Mouse (Mus musculus): ENCODE measurements around the gene Pacrg. TPM values are rescaled to one million over a fixed set of nuclear protein-coding genes. Genes with fewer than 3 reads are reported as not detected.
A peak's percentile ranks its signal among the peaks of the same experiment; 100 is the strongest.

Pacrg gene
- polyA plus RNA-seq, 1 experiment = 264 TPM

GRCm38 (mm10) chr17:10398871-10399270 is 441.2 kb downstream of the Pacrg start:
- Histone ChIP-seq H3K36me3 (ENCODE audit: control insufficient read depth, insufficient read depth, low read length) (no peaks in the 10 kb centered on the region), H3K4me3 (ENCODE audit: control insufficient read depth, low read depth, low read length) (no peak overlapping the region), H3K27ac (ENCODE audit: control insufficient read depth, insufficient read depth, low read depth, low read length) (no peak overlapping the region), H3K4me1 (ENCODE audit: control insufficient read depth, insufficient read depth, low read length) (no peaks in the 10 kb centered on the region), H3K27me3 (ENCODE audit: control insufficient read depth, insufficient read depth, low read length) (no peaks in the 10 kb centered on the region)
- TF ChIP-seq CTCF (IDR thresholded peaks at IDR 0.05; ENCODE audit: control insufficient read depth, insufficient read depth, insufficient replicate concordance, low read depth, low read length) = no peak

GRCm38 (mm10) chr17:10397924-10398627 is 442.0 kb downstream of the Pacrg start:
- Histone ChIP-seq H3K4me1 (ENCODE audit: control insufficient read depth, insufficient read depth, low read length) (no peaks in the 10 kb centered on the region), H3K36me3 (ENCODE audit: control insufficient read depth, insufficient read depth, low read length) (no peaks in the 10 kb centered on the region), H3K4me3 (ENCODE audit: control insufficient read depth, low read depth, low read length) (no peak overlapping the region), H3K27me3 (ENCODE audit: control insufficient read depth, insufficient read depth, low read length) (no peaks in the 10 kb centered on the region), H3K27ac (ENCODE audit: control insufficient read depth, insufficient read depth, low read depth, low read length) (no peak overlapping the region)
- TF ChIP-seq CTCF (IDR thresholded peaks at IDR 0.05; ENCODE audit: control insufficient read depth, insufficient read depth, insufficient replicate concordance, low read depth, low read length) = no peak
- TF ChIP-seq POLR2A (IDR thresholded peaks at IDR 0.05; ENCODE audit: control insufficient read depth, low read depth, low read length) = no peak

- Histone ChIP-seq H3K4me3 (ENCODE audit: control insufficient read depth, low read depth, low read length) (no peak overlapping the region), H3K36me3 (ENCODE audit: control insufficient read depth, insufficient read depth, low read length) (no peaks in the 10 kb centered on the region), H3K27me3 (ENCODE audit: control insufficient read depth, insufficient read depth, low read length) (no peaks in the 10 kb centered on the region), H3K27ac (ENCODE audit: control insufficient read depth, insufficient read depth, low read depth, low read length) (no peak overlapping the region), H3K4me1 (ENCODE audit: control insufficient read depth, insufficient read depth, low read length) (no peaks in the 10 kb centered on the region)
- TF ChIP-seq POLR2A (IDR thresholded peaks at IDR 0.05; ENCODE audit: control insufficient read depth, low read depth, low read length) (no peak), CTCF (IDR thresholded peaks at IDR 0.05; ENCODE audit: control insufficient read depth, insufficient read depth, insufficient replicate concordance, low read depth, low read length) (no peak)
These were observed 442.8 kb downstream of the Pacrg start for GRCm38 (mm10) chr17:10397336-10397735.

- H3K27me3 ChIP-seq (ENCODE audit: control insufficient read depth, insufficient read depth, low read length) = no peaks in the 10 kb centered on the region
- no peaks in the 10 kb centered on the region for H3K36me3 ChIP-seq (ENCODE audit: control insufficient read depth, insufficient read depth, low read length)
- no peak overlapping the region for H3K27ac ChIP-seq (ENCODE audit: control insufficient read depth, insufficient read depth, low read depth, low read length)
- no peak overlapping the region for H3K4me3 ChIP-seq (ENCODE audit: control insufficient read depth, low read depth, low read length)
- TF ChIP-seq CTCF (IDR thresholded peaks at IDR 0.05; ENCODE audit: control insufficient read depth, insufficient read depth, insufficient replicate concordance, low read depth, low read length) (no peak), POLR2A (IDR thresholded peaks at IDR 0.05; ENCODE audit: control insufficient read depth, low read depth, low read length) (no peak)
- no peaks in the 10 kb centered on the region for H3K4me1 ChIP-seq (ENCODE audit: control insufficient read depth, insufficient read depth, low read length)
These were observed 443.2 kb downstream of the Pacrg start for GRCm38 (mm10) chr17:10396863-10397262.

GRCm38 (mm10) chr17:10394855-10395254 is 445.3 kb downstream of the Pacrg start:
- H3K27me3 ChIP-seq (ENCODE audit: control insufficient read depth, insufficient read depth, low read length) = no peaks in the 10 kb centered on the region
- H3K27ac ChIP-seq (ENCODE audit: control insufficient read depth, insufficient read depth, low read depth, low read length) = peak overlapping the region; percentile 40; the same call in 1 of the 2 replicates
- no peaks in the 10 kb centered on the region for H3K36me3 ChIP-seq (ENCODE audit: control insufficient read depth, insufficient read depth, low read length)
- no peak overlapping the region for H3K4me3 ChIP-seq (ENCODE audit: control insufficient read depth, low read depth, low read length)
- peaks cover 7% of the 10 kb centered on the region for H3K4me1 ChIP-seq (ENCODE audit: control insufficient read depth, insufficient read depth, low read length)
- no peak for TF ChIP-seq POLR2A (IDR thresholded peaks at IDR 0.05; ENCODE audit: control insufficient read depth, low read depth, low read length)
- TF ChIP-seq CTCF (IDR thresholded peaks at IDR 0.05; ENCODE audit: control insufficient read depth, insufficient read depth, insufficient replicate concordance, low read depth, low read length) = no peak

- H3K4me1 ChIP-seq (ENCODE audit: control insufficient read depth, insufficient read depth, low read length) = peaks cover 11% of the 10 kb centered on the region
- no peak for TF ChIP-seq CTCF (IDR thresholded peaks at IDR 0.05; ENCODE audit: control insufficient read depth, insufficient read depth, insufficient replicate concordance, low read depth, low read length)
- no peak for TF ChIP-seq POLR2A (IDR thresholded peaks at IDR 0.05; ENCODE audit: control insufficient read depth, low read depth, low read length)
- H3K36me3 ChIP-seq (ENCODE audit: control insufficient read depth, insufficient read depth, low read length) = no peaks in the 10 kb centered on the region
- no peak overlapping the region for H3K27ac ChIP-seq (ENCODE audit: control insufficient read depth, insufficient read depth, low read depth, low read length)
- H3K27me3 ChIP-seq (ENCODE audit: control insufficient read depth, insufficient read depth, low read length) = no peaks in the 10 kb centered on the region
- no peak overlapping the region for H3K4me3 ChIP-seq (ENCODE audit: control insufficient read depth, low read depth, low read length)
These were observed 446.3 kb downstream of the Pacrg start for GRCm38 (mm10) chr17:10393766-10394165.

GRCm38 (mm10) chr17:10392342-10393034 is 447.6 kb downstream of the Pacrg start:
- no peak overlapping the region for H3K27ac ChIP-seq (ENCODE audit: control insufficient read depth, insufficient read depth, low read depth, low read length)
- peaks cover 11% of the 10 kb centered on the region for H3K4me1 ChIP-seq (ENCODE audit: control insufficient read depth, insufficient read depth, low read length)
- H3K27me3 ChIP-seq (ENCODE audit: control insufficient read depth, insufficient read depth, low read length) = no peaks in the 10 kb centered on the region
- H3K36me3 ChIP-seq (ENCODE audit: control insufficient read depth, insufficient read depth, low read length) = no peaks in the 10 kb centered on the region
- no peak overlapping the region for H3K4me3 ChIP-seq (ENCODE audit: control insufficient read depth, low read depth, low read length)
- no peak for TF ChIP-seq CTCF (IDR thresholded peaks at IDR 0.05; ENCODE audit: control insufficient read depth, insufficient read depth, insufficient replicate concordance, low read depth, low read length)
- TF ChIP-seq POLR2A (IDR thresholded peaks at IDR 0.05; ENCODE audit: control insufficient read depth, low read depth, low read length) = no peak
